Mouse (Mus musculus): Measurements from ENCODE around the gene Man2c1. TPM values are rescaled to one million over a fixed set of nuclear protein-coding genes. Genes with fewer than 3 reads are reported as not detected.

The Man2c1 gene
- total RNA-seq (2014; rRNA removed) (131 and 145 TPM in 2 replicates), polyA plus RNA-seq (2015; fragmentation: Nextera tagmentation; extraction: Ambion mirVana) (50.0 and 64.3 TPM in 2 replicates)

GRCm38 (mm10) chr9:57130577-57131433 is at the start of gene Man2c1:
Man2c1 (plus strand) TSS chr9:57130690.
- ATAC-seq = peak; percentile 95
- H3K9ac ChIP-seq = peak within 1 kb of the TSS; percentile 82
- peak; percentile 84 for TF ChIP-seq CTCF (IDR thresholded peaks at IDR 0.05; ENCODE audit: low read depth)
- peaks cover 29% of the 10 kb centered on the region for H3K36me3 ChIP-seq (ENCODE audit: insufficient read depth)
- WGBS = 2% methylated on average over 53 of the region's 58 CpGs
- peak within 1 kb of the TSS; percentile 73 for H3K4me2 ChIP-seq (ENCODE audit: low read depth)
- no peaks in the 10 kb centered on the region for H3K27me3 ChIP-seq (ENCODE audit: insufficient read depth, low read length)
- H3K9me3 ChIP-seq (ENCODE audit: low read length) = no peaks in the 10 kb centered on the region
- peaks cover 6% of the 10 kb centered on the region for H3K4me1 ChIP-seq (ENCODE audit: insufficient read depth)
- DNase-seq = peak; percentile 96
- H3K27ac ChIP-seq (ENCODE audit: low read depth, low read length) = peak within 1 kb of the TSS; percentile 95
- H3K4me3 ChIP-seq (ENCODE audit: low read depth, low read length) = peak within 1 kb of the TSS; percentile 86

GRCm38 (mm10) chr9:57082236-57082635 is 48.3 kb upstream of the Man2c1 start:
- no peaks in the 10 kb centered on the region for H3K27me3 ChIP-seq (ENCODE audit: insufficient read depth, low read length)
- ATAC-seq = no peak
- no peak for DNase-seq
- H3K9ac ChIP-seq = no peak overlapping the region
- WGBS = 78% methylated on average over 3 of the region's 3 CpGs
- peaks cover 5% of the 10 kb centered on the region for H3K36me3 ChIP-seq (ENCODE audit: insufficient read depth)
- no peaks in the 10 kb centered on the region for H3K9me3 ChIP-seq (ENCODE audit: low read length)
- H3K4me3 ChIP-seq (ENCODE audit: low read depth, low read length) = no peak overlapping the region
- no peak for TF ChIP-seq CTCF (IDR thresholded peaks at IDR 0.05; ENCODE audit: low read depth)
- H3K27ac ChIP-seq (ENCODE audit: low read depth, low read length) = no peak overlapping the region
- no peaks in the 10 kb centered on the region for H3K4me1 ChIP-seq (ENCODE audit: insufficient read depth)
- no peak overlapping the region for H3K4me2 ChIP-seq (ENCODE audit: low read depth)

GRCm38 (mm10) chr9:57117261-57117755 is 13.2 kb upstream of the Man2c1 start:
- 86% methylated on average over 13 of the region's 13 CpGs for WGBS
- no peaks in the 10 kb centered on the region for H3K9me3 ChIP-seq (ENCODE audit: low read length)
- no peak for DNase-seq
- H3K27me3 ChIP-seq (ENCODE audit: insufficient read depth, low read length) = no peaks in the 10 kb centered on the region
- ATAC-seq = no peak
- no peaks in the 10 kb centered on the region for H3K4me1 ChIP-seq (ENCODE audit: insufficient read depth)
- TF ChIP-seq CTCF (IDR thresholded peaks at IDR 0.05; ENCODE audit: low read depth) = no peak
- no peak overlapping the region for H3K9ac ChIP-seq
- H3K4me3 ChIP-seq (ENCODE audit: low read depth, low read length) = no peak overlapping the region
- no peak overlapping the region for H3K4me2 ChIP-seq (ENCODE audit: low read depth)
- no peak overlapping the region for H3K27ac ChIP-seq (ENCODE audit: low read depth, low read length)
- peaks cover 72% of the 10 kb centered on the region for H3K36me3 ChIP-seq (ENCODE audit: insufficient read depth)

DNA sequence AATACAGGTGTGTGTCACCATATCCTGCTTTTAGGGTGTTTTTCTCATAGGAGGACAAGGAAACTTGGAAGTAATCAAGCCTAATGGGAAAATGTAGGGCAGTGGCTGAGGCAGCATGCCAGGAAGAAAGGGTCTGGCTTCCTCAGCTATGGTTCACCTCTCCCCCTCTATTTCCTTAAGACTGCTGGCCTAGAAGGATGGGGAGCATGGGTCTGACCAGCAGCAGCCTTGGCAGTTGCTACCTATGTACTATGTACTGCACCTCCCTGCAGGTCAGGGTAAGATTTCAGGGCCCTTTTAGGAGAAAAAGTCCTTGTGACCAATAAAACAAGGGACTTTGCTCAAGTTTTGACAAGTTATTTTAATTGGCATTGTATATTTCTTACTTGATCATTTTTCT is 849 bp upstream of the Man2c1 start:
- H3K4me3 ChIP-seq (ENCODE audit: low read depth, low read length) = peak overlapping the region; percentile 86; the same call in 1 of the 2 replicates

DNA sequence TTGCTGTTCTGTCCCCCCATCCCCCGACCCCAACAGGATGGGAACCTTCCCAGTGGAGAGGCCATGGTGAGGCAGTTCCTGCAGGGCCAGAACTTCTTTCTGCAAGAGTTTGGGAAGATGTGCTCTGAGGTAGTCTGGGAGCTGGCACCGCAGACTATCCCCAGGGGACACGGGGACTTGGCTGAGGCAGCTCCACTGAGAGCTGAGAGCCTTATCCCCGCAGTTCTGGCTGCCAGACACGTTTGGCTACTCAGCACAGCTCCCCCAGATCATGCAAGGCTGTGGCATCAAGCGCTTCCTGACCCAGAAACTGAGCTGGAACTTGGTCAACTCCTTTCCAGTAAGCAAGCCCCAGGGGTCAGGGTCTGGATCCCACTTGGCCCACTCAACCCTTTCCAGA is 6.8 kb downstream of the Man2c1 start:
- no peaks in the 10 kb centered on the region for H3K4me1 ChIP-seq (ENCODE audit: insufficient read depth)
- no peak overlapping the region for H3K4me3 ChIP-seq (ENCODE audit: low read depth, low read length)
- no peak overlapping the region for H3K9ac ChIP-seq
- DNase-seq (no peak), ATAC-seq (no peak)
- no peak for TF ChIP-seq CTCF (IDR thresholded peaks at IDR 0.05; ENCODE audit: low read depth)
- H3K27ac ChIP-seq (ENCODE audit: low read depth, low read length) = no peak overlapping the region
- no peak overlapping the region for H3K4me2 ChIP-seq (ENCODE audit: low read depth)
- peaks cover 74% of the 10 kb centered on the region for H3K36me3 ChIP-seq (ENCODE audit: insufficient read depth)
- H3K27me3 ChIP-seq (ENCODE audit: insufficient read depth, low read length) = no peaks in the 10 kb centered on the region
- H3K9me3 ChIP-seq (ENCODE audit: low read length) = no peaks in the 10 kb centered on the region
- 82% methylated on average over 6 of the region's 6 CpGs for WGBS

More for the DNA sequence above, 849 bp upstream of the Man2c1 start:
- Histone ChIP-seq H3K36me3 (ENCODE audit: insufficient read depth) (peaks cover 30% of the 10 kb centered on the region), H3K4me1 (ENCODE audit: insufficient read depth) (peaks cover 6% of the 10 kb centered on the region), H3K4me2 (ENCODE audit: low read depth) (peak overlapping the region; percentile 73), H3K9ac (no peak overlapping the region; the same call in 1 of the 2 replicates), H3K27ac (ENCODE audit: low read depth, low read length) (no peak overlapping the region), H3K9me3 (ENCODE audit: low read length) (no peaks in the 10 kb centered on the region), H3K27me3 (ENCODE audit: insufficient read depth, low read length) (no peaks in the 10 kb centered on the region)
- no peak for TF ChIP-seq CTCF (IDR thresholded peaks at IDR 0.05; ENCODE audit: low read depth)
- DNase-seq = no peak
- ATAC-seq = no peak

DNA sequence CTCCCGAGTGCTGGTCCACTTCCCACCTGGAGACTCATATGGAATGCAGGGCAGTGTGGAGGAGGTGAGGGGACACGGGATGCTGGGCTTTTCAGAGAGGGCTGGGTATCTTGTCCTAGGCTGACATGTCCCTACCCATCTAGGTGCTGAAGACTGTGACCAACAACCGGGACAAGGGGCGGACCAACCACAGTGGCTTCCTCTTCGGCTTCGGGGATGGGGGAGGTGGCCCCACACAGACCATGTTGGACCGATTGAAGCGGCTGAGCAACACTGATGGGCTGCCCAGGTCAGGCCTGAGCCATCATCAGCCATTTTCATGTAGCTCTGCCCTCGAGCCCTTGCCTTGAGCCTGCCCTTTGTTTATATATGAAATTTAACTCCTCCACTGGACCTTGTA is 7.3 kb downstream of the Man2c1 start:
- H3K4me2 ChIP-seq (ENCODE audit: low read depth) = no peak overlapping the region
- H3K9ac ChIP-seq = no peak overlapping the region
- DNase-seq = no peak
- H3K9me3 ChIP-seq (ENCODE audit: low read length) = no peaks in the 10 kb centered on the region
- no peak overlapping the region for H3K4me3 ChIP-seq (ENCODE audit: low read depth, low read length)
- no peaks in the 10 kb centered on the region for H3K27me3 ChIP-seq (ENCODE audit: insufficient read depth, low read length)
- TF ChIP-seq CTCF (IDR thresholded peaks at IDR 0.05; ENCODE audit: low read depth) = no peak
- H3K27ac ChIP-seq (ENCODE audit: low read depth, low read length) = no peak overlapping the region
- peaks cover 77% of the 10 kb centered on the region for H3K36me3 ChIP-seq (ENCODE audit: insufficient read depth)
- WGBS = 92% methylated on average over 9 of the region's 9 CpGs
- H3K4me1 ChIP-seq (ENCODE audit: insufficient read depth) = no peaks in the 10 kb centered on the region
- no peak for ATAC-seq

DNA sequence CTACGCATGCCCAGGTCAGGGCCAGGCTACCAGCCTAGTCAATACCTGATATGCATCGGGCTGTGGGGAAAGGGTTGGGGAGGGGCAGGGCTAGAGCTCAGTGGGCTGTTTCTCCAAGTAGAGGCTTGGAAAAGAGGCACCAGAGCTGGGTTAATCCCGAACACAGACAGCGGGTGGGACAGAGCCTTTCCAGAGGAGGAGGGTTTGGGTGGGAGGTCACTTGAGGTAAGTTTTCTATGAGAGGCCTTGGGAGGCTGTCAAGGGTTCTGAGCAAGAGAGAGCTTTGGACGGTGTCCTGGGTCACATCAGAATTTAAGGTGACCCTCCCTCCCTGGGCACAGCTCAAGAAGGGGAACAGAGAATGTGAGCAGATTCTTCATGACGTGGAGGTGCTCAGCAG is 8.0 kb downstream of the Man2c1 start:
- WGBS = 91% methylated on average over 6 of the region's 6 CpGs
- peaks cover 77% of the 10 kb centered on the region for H3K36me3 ChIP-seq (ENCODE audit: insufficient read depth)
- no peak overlapping the region for H3K4me3 ChIP-seq (ENCODE audit: low read depth, low read length)
- H3K9ac ChIP-seq = no peak overlapping the region
- no peak for TF ChIP-seq CTCF (IDR thresholded peaks at IDR 0.05; ENCODE audit: low read depth)
- H3K9me3 ChIP-seq (ENCODE audit: low read length) = no peaks in the 10 kb centered on the region
- no peak for DNase-seq
- H3K4me2 ChIP-seq (ENCODE audit: low read depth) = no peak overlapping the region
- H3K27me3 ChIP-seq (ENCODE audit: insufficient read depth, low read length) = no peaks in the 10 kb centered on the region
- no peaks in the 10 kb centered on the region for H3K4me1 ChIP-seq (ENCODE audit: insufficient read depth)
- H3K27ac ChIP-seq (ENCODE audit: low read depth, low read length) = no peak overlapping the region
- ATAC-seq = no peak

Data from forebrain, postnatal 0 days (tissue).